Mouse (Mus musculus): ENCODE measurements around the gene Kcnc3. TPM values are rescaled to one million over a fixed set of nuclear protein-coding genes. Genes with fewer than 3 reads are reported as not detected.

Gene Kcnc3
- polyA plus RNA-seq, 1 experiment from 2014 or later = 0.08 TPM

- H3K4me1 ChIP-seq (ENCODE audit: control insufficient read depth, insufficient read depth, low read length) = 0 out of 2 replicates have a peak, but pooled peaks cover 2% of the 10 kb centered on the region
- ATAC-seq (replicated peaks; ENCODE audit: extremely low read depth, insufficient read depth, low FRiP score) = no peak
- H3K4me3 ChIP-seq (ENCODE audit: low read length) = no peak overlapping the region
- H3K36me3 ChIP-seq (ENCODE audit: control insufficient read depth, insufficient read depth) = no peaks in the 10 kb centered on the region
- H3K9me3 ChIP-seq (replicated peaks; ENCODE audit: control insufficient read depth, low read length) = 0 out of 2 replicates have a peak, but pooled peaks cover 5% of the 10 kb centered on the region
- H3K27me3 ChIP-seq (ENCODE audit: control insufficient read depth, insufficient read depth, low read length) = peaks cover 66% of the 10 kb centered on the region
- no peak overlapping the region for H3K9ac ChIP-seq (ENCODE audit: low read length)
- no peak overlapping the region for H3K27ac ChIP-seq (ENCODE audit: low read length)
- WGBS = 35% methylated on average over 7 of the region's 7 CpGs
- no peak overlapping the region for H3K4me2 ChIP-seq (ENCODE audit: low read depth, low read length)
Observed at GRCm38 (mm10) chr7:44605436-44605835, 15.0 kb downstream of the Kcnc3 start.

GRCm38 (mm10) chr7:44606171-44606901 lies 15.9 kb downstream of the Kcnc3 start:
- H3K4me1 ChIP-seq (ENCODE audit: control insufficient read depth, insufficient read depth, low read length) = 0 out of 2 replicates have a peak, but pooled peaks cover 2% of the 10 kb centered on the region
- H3K9ac ChIP-seq (ENCODE audit: low read length) = no peak overlapping the region
- H3K27me3 ChIP-seq (ENCODE audit: control insufficient read depth, insufficient read depth, low read length) = peaks cover 60% of the 10 kb centered on the region
- 0 out of 2 replicates have a peak, but pooled peaks cover 5% of the 10 kb centered on the region for H3K9me3 ChIP-seq (replicated peaks; ENCODE audit: control insufficient read depth, low read length)
- 12% methylated on average over 29 of the region's 29 CpGs for WGBS
- no peak for ATAC-seq (replicated peaks; ENCODE audit: extremely low read depth, insufficient read depth, low FRiP score)
- H3K27ac ChIP-seq (ENCODE audit: low read length) = no peak overlapping the region
- H3K4me2 ChIP-seq (ENCODE audit: low read depth, low read length) = no peak overlapping the region
- no peaks in the 10 kb centered on the region for H3K36me3 ChIP-seq (ENCODE audit: control insufficient read depth, insufficient read depth)
- H3K4me3 ChIP-seq (ENCODE audit: low read length) = no peak overlapping the region

GRCm38 (mm10) chr7:44612192-44612591 lies 21.7 kb downstream of the Kcnc3 start:
- 49% methylated on average over 7 of the region's 7 CpGs for WGBS
- no peak overlapping the region for H3K27ac ChIP-seq (ENCODE audit: low read length)
- H3K36me3 ChIP-seq (ENCODE audit: control insufficient read depth, insufficient read depth) = no peaks in the 10 kb centered on the region
- no peaks in the 10 kb centered on the region for H3K4me1 ChIP-seq (ENCODE audit: control insufficient read depth, insufficient read depth, low read length)
- no peak overlapping the region for H3K4me2 ChIP-seq (ENCODE audit: low read depth, low read length)
- no peak overlapping the region for H3K9ac ChIP-seq (ENCODE audit: low read length)
- ATAC-seq (replicated peaks; ENCODE audit: extremely low read depth, insufficient read depth, low FRiP score) = no peak
- peaks cover 31% of the 10 kb centered on the region for H3K27me3 ChIP-seq (ENCODE audit: control insufficient read depth, insufficient read depth, low read length)
- H3K9me3 ChIP-seq (replicated peaks; ENCODE audit: control insufficient read depth, low read length) = peaks cover 5% of the 10 kb centered on the region; the same call in 1 of the 2 replicates
- no peak overlapping the region for H3K4me3 ChIP-seq (ENCODE audit: low read length)

GRCm38 (mm10) chr7:44614041-44614688 lies 23.7 kb downstream of the Kcnc3 start:
- Histone ChIP-seq H3K9ac (ENCODE audit: low read length) (no peak overlapping the region), H3K4me2 (ENCODE audit: low read depth, low read length) (no peak overlapping the region), H3K4me3 (ENCODE audit: low read length) (no peak overlapping the region), H3K4me1 (ENCODE audit: control insufficient read depth, insufficient read depth, low read length) (no peaks in the 10 kb centered on the region), H3K27ac (ENCODE audit: low read length) (no peak overlapping the region), H3K27me3 (ENCODE audit: control insufficient read depth, insufficient read depth, low read length) (peaks cover 30% of the 10 kb centered on the region), H3K9me3 (replicated peaks; ENCODE audit: control insufficient read depth, low read length) (no peaks in the 10 kb centered on the region; the same call in 1 of the 2 replicates), H3K36me3 (ENCODE audit: control insufficient read depth, insufficient read depth) (no peaks in the 10 kb centered on the region)
- no peak for ATAC-seq (replicated peaks; ENCODE audit: extremely low read depth, insufficient read depth, low FRiP score)
- WGBS = 7% methylated on average over 20 of the region's 20 CpGs

- H3K4me1 ChIP-seq (ENCODE audit: control insufficient read depth, insufficient read depth, low read length) = no peaks in the 10 kb centered on the region
- H3K36me3 ChIP-seq (ENCODE audit: control insufficient read depth, insufficient read depth) = no peaks in the 10 kb centered on the region
- no peak overlapping the region for H3K27ac ChIP-seq (ENCODE audit: low read length)
- H3K4me3 ChIP-seq (ENCODE audit: low read length) = no peak overlapping the region
- no peak overlapping the region for H3K4me2 ChIP-seq (ENCODE audit: low read depth, low read length)
- H3K9me3 ChIP-seq (replicated peaks; ENCODE audit: control insufficient read depth, low read length) = no peaks in the 10 kb centered on the region; the same call in 1 of the 2 replicates
- no peak for ATAC-seq (replicated peaks; ENCODE audit: extremely low read depth, insufficient read depth, low FRiP score)
- no peak overlapping the region for H3K9ac ChIP-seq (ENCODE audit: low read length)
- peaks cover 30% of the 10 kb centered on the region for H3K27me3 ChIP-seq (ENCODE audit: control insufficient read depth, insufficient read depth, low read length)
- 16% methylated on average over 10 of the region's 10 CpGs for WGBS
Observed at GRCm38 (mm10) chr7:44615309-44615708, 24.8 kb downstream of the Kcnc3 start.

- no peak overlapping the region for H3K4me3 ChIP-seq (ENCODE audit: low read length)
- 68% methylated on average over 14 of the region's 14 CpGs for WGBS
- peaks cover 30% of the 10 kb centered on the region for H3K27me3 ChIP-seq (ENCODE audit: control insufficient read depth, insufficient read depth, low read length)
- no peak overlapping the region for H3K4me2 ChIP-seq (ENCODE audit: low read depth, low read length)
- ATAC-seq (replicated peaks; ENCODE audit: extremely low read depth, insufficient read depth, low FRiP score) = no peak
- H3K9me3 ChIP-seq (replicated peaks; ENCODE audit: control insufficient read depth, low read length) = no peaks in the 10 kb centered on the region; the same call in 1 of the 2 replicates
- H3K9ac ChIP-seq (ENCODE audit: low read length) = no peak overlapping the region
- H3K36me3 ChIP-seq (ENCODE audit: control insufficient read depth, insufficient read depth) = no peaks in the 10 kb centered on the region
- H3K27ac ChIP-seq (ENCODE audit: low read length) = no peak overlapping the region
- no peaks in the 10 kb centered on the region for H3K4me1 ChIP-seq (ENCODE audit: control insufficient read depth, insufficient read depth, low read length)
Observed at GRCm38 (mm10) chr7:44615987-44616386, 25.5 kb downstream of the Kcnc3 start.

- Histone ChIP-seq H3K27ac (ENCODE audit: low read length) (no peak overlapping the region), H3K9me3 (replicated peaks; ENCODE audit: control insufficient read depth, low read length) (no peaks in the 10 kb centered on the region; the same call in 1 of the 2 replicates), H3K4me2 (ENCODE audit: low read depth, low read length) (no peak overlapping the region), H3K4me3 (ENCODE audit: low read length) (no peak overlapping the region), H3K36me3 (ENCODE audit: control insufficient read depth, insufficient read depth) (no peaks in the 10 kb centered on the region), H3K27me3 (ENCODE audit: control insufficient read depth, insufficient read depth, low read length) (peaks cover 26% of the 10 kb centered on the region), H3K4me1 (ENCODE audit: control insufficient read depth, insufficient read depth, low read length) (no peaks in the 10 kb centered on the region), H3K9ac (ENCODE audit: low read length) (no peak overlapping the region)
- no peak for ATAC-seq (replicated peaks; ENCODE audit: extremely low read depth, insufficient read depth, low FRiP score)
- WGBS = 64% methylated on average over 3 of the region's 3 CpGs
Observed at GRCm38 (mm10) chr7:44617059-44617458, 26.6 kb downstream of the Kcnc3 start.

- Histone ChIP-seq H3K36me3 (ENCODE audit: control insufficient read depth, insufficient read depth) (no peaks in the 10 kb centered on the region), H3K27ac (ENCODE audit: low read length) (no peak overlapping the region), H3K9ac (ENCODE audit: low read length) (no peak overlapping the region), H3K9me3 (replicated peaks; ENCODE audit: control insufficient read depth, low read length) (0 out of 2 replicates have a peak, but pooled peaks cover 3% of the 10 kb centered on the region), H3K27me3 (ENCODE audit: control insufficient read depth, insufficient read depth, low read length) (no peaks in the 10 kb centered on the region), H3K4me2 (ENCODE audit: low read depth, low read length) (no peak overlapping the region), H3K4me1 (ENCODE audit: control insufficient read depth, insufficient read depth, low read length) (no peaks in the 10 kb centered on the region), H3K4me3 (ENCODE audit: low read length) (no peak overlapping the region)
- ATAC-seq (replicated peaks; ENCODE audit: extremely low read depth, insufficient read depth, low FRiP score) = no peak
- 37% methylated on average over 18 of the region's 18 CpGs for WGBS
Observed at GRCm38 (mm10) chr7:44623714-44624542, 33.5 kb downstream of the Kcnc3 start.
